Mouse (Mus musculus): ENCODE data around the gene Cplane1. TPM values are rescaled to one million over a fixed set of nuclear protein-coding genes. Genes with fewer than 3 reads are reported as not detected.
"Not testable (repeated sequence)": the region's sequence is repeated elsewhere in the genome, so short reads cannot be mapped to it uniquely, and the experiment has no call there.

Gene Cplane1
- 10 to 100 TPM in 1 of 2 experiments, 1 to 10 TPM in 1; 8.6 to 10.1 TPM for total RNA-seq (2021)

DNA sequence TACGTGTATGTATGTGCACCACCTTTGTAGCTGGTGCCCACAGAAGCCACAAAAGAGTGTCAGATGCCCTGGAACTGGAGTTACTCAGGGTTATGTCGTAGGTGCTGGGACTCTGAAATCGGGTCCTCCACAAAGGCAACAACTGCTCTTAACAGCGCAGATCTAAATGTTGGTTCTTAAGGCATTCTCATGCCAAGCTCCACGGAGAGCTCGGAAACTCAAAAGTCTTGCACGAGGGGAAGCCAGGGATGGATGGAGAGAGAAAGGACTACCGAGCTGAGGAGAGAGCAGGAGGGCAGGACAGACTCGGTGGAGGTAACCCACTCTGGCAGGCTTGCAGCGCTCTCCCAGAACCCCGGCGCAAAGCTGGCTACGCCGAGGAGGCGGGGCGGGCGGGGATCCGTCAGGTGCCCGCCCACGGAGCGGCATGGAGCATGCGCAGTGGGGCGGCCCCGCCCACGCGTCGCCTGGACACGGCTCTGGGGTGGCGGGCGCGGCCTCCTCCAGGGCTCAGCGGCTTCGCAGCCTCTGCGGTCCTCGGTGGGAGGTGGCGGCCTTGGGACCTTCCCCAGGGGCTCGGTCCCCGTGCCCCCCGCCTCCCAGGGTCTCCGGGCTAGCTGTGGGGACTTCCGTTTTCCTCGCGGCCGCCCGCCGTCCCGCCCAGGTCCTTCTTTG, at the start of gene Cplane1:
TSS of gene Cplane1 (plus strand) at position 516 of the 675 bp plus-strand sequence.
- DNase-seq, result peak; percentile 96

DNA sequence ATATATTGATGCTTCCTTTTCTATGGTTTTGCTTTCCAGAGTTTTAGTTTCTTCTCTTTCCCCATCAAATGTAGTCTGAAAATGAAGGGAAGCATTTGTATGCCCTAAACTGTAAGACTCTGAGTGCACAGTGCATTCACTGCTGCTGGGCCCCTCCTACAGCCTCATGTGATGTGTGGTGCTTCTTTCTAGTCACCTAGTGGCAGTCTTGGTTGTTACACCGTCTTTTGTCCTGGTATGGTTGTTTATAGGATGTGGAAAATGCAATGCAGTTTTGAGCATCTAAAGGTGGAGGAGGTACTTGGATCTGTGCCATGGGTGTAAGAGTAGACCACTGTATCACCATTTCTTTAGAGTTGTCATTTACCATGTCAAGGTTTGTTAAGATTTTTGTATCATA, 39.6 kb upstream of the Cplane1 start:
- no peak for DNase-seq

DNA sequence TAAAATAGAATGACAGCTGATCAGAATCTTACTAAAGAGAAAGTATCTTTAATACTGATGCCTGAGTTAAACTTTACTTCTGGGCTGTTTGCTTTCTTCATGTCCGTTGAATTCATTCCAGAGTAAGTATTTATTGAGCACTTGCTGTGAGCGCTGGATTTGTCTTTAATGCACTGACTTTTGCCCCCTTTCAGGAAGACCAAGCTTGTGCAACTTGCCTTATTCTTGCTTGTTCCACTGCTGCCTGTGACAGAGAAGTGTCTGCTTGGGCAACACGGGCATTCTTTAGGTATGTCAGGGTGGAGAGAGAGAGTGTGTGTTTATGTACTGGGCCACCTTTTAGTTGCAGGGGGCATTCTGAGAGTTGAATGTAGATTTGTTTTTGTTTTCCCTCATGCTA, 37.6 kb upstream of the Cplane1 start:
- DNase-seq, result no peak

DNA sequence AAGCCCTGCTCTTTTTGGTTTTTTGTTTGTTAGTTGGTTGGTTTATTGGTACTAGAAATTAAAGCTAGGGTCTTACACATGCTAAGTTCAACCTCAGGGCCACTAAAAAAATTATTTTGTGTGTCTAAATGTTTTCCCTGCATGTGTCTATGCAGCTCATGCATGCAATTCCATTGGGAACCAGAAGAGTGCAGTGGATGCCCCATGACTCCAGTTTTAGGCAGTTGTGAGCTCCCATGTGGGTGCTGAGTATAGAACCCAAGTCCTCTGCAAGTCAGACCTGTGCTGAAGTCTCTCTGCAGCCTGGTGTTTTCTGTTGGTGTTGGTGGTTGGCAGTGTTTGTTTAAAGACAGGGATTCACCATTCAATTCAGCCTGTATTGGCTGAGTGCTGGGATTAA, 37.1 kb upstream of the Cplane1 start:
- DNase-seq, result no peak

DNA sequence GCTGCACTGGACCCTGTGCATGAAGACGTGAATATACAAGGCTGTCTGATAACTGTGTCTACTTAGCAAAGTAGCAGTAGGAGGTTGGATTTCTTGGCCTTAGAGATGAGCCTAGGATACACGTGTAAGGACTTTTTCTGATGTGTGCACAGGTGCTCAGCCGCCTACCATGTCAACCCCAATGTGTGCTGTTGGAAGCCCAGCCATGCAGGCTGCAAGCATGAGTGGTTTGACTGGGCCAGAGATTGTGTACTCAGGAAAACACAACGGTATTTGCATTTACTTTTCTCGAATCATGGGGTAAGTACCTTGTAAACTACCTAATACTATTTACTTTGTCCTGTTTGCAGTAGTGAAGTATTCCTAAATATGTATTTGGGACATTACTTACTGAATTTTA, 33.3 kb upstream of the Cplane1 start:
- no peak for DNase-seq

DNA sequence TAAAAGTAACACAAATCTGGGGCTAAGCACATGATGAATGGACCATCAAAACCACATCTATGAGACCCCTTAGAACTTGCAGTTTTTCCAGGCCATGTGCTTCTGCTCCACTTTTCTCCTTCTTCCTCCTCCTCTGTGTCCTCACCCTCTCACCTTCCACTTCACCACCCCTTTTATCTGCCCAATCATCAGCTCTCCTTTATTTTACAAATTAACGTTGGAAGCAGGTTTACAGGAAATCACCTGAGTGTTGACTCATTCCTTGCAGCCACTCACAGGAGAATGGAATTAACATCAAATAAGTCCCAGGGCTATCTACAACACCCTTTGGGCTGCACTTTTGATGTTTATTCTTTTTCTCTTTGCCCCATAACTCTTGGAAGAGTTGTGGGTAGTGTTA, 7.1 kb upstream of the Cplane1 start:
- DNase-seq, result no peak

DNA sequence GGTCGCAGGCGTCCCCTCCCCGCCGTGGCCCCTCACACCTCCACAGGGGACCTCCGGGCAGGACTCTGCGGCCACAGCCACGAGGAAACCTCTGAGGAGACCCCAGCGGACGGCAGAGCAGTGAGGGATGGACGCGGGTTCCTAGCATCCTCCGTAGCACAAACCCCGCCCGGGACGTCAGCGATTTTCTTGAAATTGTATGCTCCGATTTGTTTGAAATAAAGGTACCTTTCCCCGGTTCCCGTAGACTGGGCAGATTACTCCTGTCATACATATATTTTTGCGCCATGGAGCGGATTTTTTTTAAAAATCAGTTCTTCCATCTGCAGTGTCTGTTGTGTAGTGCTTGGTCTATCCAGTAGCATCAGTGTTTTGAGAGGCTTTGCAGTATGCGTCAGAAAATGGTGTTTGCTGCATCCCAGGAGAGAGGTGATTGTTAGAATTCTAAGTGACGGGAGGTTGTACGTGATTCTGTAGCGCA, 400 bp downstream of the Cplane1 start:
- no peak for DNase-seq

DNA sequence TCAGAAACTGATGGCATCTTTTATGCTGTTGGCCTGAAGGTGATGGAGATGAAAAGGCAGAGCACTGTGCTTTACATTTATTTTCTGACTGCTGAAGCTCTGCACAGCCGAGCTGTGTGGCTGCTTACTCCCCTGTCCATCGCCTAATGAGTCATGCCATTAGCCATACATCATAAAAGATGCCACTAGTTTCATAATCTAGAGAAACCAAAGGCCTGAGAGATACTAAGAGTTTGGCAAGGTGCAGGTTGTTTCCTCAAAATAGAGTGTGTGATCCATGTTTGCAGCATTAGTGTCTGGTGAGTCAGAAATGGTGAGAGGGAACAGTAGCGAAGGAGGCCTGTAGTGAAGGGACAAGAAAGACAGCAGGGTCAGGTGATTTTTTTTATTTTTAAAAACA, 20.7 kb downstream of the Cplane1 start:
- no peak for DNase-seq

DNA sequence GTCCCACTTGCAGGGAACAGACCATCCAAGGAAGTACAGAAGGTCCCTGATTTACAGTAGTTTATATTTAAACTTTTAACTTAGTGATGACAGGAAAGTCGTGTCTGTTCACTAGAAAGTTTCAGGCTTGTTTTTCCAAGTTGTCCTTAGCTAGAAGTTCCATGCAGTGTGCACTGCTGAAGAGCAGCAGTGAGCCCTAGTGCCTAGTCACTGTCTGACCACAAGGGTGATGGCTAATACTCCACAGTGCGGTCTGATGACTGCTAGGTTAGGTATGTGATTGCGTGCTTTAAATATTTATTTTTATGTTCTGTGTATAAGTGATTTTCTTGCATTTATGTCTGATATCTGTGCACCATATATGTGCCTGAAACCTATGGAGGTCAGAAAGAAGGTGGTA, 21.5 kb downstream of the Cplane1 start:
- DNase-seq, result no peak

DNA sequence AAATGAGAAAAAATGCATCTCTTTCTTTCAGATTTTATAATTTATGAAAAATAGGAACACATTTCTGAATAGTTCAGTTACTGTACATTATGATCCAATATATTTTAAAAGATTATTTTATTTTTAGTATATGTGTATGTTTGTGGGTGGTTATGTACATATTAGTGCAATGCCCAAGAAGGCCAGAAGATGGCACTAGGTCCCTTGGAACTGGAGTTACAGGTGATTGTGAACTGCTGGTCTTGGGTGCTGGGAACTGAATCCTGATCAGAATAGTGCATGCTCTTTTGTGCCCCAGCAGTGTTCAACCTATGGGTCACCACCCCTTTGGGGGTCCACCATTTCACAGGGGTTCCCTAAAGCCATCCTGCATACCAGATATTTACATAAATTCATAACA, 31.4 kb downstream of the Cplane1 start:
- DNase-seq, result no peak

DNA sequence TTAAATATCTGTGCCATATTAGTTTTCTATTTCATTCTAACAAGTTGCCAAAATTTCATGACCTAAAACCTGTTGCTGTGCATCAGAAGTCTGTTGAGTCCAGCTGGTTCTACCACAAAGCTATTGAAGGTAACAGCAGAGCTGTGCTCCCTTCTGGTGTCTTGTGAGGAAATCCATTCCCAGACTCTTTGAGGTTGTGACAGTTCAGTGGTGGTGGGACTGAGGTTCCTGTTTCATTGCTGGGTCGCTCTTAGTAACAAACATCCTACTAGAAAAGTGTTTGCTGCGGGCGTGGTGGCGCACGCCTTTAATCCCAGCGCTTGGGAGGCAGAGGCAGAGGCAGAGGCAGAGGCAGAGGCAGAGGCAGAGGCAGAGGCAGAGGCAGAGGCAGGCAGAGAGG, 39.5 kb downstream of the Cplane1 start:
- no peak for DNase-seq

DNA sequence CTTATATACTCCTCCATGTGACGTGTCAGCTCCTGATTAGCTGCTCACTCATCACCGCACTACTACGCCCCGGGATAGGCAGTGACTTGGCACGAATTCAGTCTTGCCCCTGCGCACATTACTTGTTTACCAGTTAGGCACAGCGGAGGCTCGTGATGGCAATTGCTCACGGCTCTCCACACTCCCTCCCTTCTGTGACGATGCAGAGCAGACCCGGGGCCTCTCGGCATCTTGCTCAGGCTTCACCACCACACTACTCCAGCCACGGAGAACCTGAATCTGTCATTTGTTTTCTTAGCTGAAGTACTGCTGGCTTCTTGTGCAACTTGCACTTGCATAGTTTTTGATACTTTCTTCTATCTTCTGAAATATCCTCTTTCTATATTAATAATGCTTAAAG, 45.9 kb downstream of the Cplane1 start:
- DNase-seq, result no peak

DNA sequence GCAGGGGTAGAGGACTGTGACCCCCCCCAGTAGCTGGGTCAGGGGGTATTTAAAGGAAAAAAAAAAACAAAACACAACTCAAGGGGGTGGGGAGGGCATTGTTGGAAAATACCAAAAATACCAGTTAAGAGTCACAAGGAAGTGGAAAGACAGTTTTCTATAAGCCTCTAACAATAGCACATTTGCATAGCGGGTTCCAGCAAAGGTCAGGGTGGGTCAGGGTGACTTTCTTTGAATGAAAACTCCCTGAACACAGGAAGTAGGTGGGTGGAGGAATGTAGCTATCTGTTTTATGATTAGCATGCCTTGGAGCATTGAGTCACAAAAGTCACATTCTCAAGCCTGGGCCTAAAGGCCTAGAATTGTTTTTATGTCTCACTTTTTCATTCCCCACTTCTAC, 65.3 kb downstream of the Cplane1 start:
- not testable (repeated sequence) for DNase-seq

DNA sequence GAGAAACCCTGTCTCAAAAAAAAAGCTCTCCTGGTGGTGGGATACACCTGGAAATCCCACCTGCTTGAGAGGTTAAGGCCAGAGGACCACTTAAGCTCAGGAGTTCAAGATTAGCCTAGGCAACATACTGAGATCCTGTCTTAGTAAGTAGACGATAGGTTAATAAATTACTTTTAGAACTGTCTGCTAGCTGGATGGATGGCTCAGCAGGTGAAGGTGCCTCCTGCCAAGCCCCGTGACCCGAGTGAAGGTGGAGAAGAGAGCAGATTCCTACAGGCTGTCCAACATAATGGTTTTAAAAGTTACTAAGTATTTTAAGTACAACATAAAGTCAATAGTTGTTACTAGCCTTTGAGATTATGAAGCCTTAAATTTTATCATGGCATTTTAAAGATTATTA, 97.0 kb downstream of the Cplane1 start:
- no peak for DNase-seq

DNA sequence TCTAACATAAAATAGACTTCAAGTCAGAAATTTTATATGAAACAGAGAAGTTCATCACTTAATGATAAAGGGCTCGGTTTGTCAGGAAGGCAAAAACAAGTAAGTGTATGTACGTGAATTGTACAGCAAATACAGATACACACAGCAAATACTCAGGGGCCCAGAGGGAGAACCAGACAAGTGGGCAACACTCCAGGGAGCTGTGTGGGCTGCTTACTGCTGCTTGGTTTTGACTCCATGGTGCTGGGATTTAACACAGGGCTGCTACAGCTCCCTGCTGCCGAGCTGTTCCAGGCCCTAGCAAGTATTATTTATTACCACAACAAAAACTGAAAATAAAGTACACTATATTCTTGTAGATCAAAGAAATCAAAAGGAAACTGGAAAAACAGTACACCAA, 98.3 kb downstream of the Cplane1 start:
- DNase-seq, result no peak

DNA sequence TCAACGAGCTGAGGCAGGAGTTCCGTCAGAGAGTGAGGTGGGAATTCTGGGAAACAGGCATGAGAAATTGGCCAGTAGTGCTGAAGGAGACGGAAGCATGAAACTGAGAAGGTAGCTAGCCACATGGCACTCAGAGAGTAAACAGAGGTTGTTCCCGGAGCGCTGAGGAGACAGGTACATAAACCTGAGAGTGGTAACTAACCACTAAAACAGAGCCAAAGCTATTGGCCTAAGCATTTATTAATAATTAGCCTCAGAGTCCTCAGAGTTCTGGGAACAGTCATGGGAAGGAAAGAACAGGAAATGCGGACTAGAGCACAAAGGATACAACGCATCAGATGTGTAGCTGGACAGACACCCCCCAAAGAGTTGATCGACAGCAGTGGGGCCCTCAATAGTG, 99.3 kb downstream of the Cplane1 start:
- DNase-seq, result no peak

DNA sequence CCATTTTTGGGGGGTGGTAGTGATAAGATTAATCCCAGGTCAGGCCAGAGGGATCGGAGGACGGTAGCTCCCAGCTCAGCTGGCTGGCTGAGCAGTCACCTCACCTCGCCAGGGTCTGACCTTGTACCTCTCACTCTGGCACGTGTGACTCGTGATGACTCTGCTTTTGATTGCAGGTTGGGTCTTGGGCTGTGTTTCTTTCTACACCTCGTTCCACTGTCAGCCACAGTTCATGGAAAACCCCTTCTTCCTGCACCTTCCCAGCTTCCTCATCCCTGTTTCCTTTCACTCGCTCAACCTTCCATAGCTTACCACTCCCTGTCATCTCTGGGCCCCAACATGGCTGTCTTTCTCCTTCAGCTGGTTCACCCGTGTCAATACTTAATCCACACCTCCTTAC, 103.0 kb downstream of the Cplane1 start:
- DNase-seq, result no peak

DNA sequence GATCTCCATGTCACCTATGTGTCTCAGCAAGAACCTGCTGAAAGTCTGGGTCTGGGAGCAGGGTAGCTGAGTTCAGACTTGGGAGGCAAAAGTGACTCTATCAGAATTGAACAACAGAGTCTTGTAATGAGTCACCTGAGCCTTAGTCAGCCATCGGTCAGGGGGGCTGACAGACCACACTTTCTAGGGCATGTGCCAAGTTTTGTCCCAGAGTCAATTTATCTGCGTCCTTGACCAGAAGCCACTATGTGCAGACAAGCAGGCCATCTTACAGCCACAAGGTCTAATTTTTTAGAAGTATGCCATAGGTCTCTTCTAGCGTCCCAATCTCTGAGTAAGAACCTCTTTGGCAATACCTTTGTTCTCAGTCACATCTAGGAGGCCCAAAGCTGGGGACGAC, 109.0 kb downstream of the Cplane1 start:
- DNase-seq, result not testable (repeated sequence)

DNA sequence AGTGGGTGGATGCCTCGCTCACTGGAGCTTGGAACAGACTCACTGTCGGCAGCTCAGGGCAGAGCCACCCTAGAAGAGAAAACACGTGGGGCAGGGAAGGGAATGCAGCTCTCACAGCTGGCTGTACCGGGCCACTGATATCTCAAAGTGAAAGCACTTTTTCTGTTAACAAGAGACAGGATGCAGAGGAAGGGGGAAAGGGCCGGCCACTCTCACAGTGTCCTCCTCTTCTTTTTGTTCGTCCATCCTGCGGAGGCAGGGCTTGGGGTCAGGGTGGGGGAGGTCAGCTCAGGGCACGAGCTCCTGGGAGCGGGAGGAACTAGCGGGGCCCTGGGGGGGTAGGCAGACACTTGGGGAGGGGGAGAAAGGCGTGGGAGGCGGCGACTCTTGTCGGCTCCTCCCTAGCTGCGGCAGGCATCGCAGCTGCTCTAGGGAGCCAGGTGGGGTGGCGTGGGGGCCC, 110.4 kb downstream of the Cplane1 start:
- DNase-seq, result peak; percentile 47

DNA sequence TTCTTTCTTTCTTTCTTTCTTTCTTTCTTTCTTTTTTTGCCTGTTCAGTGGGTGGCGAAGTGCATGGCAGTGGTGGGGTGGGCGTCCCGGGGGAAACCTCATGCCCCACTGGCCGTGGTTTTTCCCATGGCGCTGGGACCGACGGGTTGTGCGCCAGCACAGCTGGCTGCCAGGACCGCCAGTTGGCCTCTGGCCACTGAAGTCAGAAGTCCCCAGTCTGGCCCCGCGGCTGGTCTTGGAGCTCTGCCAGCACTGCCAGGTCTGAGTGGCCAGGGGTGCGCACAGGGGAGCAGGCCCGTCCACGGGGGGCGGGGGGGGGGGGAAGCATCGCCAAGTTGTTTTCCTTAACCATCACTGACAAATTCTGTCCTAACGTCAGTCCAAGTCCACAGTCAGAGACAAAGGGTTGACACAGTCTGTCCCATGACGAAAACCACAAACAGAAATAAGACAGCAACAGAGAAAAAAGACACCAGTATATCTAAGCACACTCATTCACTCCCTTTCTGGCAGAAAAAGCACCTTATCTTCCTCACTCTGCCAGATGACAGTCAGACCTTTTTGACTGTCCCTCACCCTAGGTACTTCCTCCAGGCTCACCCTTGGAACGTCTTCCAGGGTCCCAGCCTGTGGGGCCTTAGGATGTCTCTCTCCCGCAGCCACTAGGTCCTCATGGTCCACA, 111.2 kb downstream of the Cplane1 start:
- peak; percentile 89 for DNase-seq

DNA sequence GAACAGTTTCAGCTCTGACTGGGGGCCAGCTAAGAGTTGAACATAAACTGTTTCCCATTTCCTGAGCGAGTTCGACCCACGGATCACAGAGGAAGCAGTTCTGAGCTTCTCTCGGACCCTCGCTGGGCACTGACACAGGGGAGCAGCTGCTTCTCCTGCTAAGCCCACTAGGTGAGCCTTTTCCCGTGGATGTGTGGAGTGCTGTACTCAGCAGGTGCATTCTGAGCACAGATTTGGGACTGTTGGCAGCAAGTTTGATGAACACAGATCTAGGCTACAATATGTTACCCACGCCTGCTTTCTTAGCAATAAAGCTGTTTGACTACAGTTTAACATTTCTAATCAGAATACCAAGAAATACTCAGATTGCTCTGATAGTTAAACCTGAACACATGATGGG, 112.8 kb downstream of the Cplane1 start:
- DNase-seq, result no peak

DNA sequence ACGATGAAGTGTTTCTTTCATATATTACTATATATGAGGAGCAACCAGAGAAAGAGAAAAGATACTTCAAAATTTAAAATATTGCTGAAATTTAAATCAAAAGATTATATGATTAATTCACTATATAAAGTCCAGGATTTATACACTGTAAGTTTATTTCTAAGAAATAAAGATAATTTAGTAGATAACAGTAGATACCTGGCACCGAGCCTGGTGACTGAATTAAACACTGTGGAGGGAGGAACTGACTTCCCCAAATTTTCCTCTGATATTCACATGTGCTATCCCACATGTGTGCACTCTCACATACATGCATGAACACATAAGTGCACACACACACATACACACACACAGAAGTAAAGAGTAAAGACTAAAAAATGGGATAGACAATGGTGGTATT, 113.2 kb downstream of the Cplane1 start:
- DNase-seq, result no peak

DNA sequence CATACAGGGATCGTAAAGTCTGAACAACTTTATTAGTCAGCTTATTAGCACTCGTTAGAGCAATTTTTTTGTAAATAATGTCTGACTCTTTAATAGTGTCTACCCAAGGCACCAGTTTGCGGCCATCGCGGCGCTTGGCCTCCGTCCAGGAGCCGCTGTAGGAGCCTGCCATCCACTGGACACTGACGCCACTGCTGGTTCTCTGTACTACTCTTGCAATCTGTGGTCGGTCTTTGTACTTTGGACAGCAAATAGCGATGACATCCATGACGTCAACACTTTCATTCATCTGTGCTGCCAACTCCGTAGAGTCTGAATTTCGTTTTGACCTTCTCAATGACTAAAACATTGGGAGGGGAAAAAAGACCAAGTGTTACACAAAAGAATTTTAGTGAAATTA, 122.3 kb downstream of the Cplane1 start:
- peak; percentile 44 for DNase-seq

DNA sequence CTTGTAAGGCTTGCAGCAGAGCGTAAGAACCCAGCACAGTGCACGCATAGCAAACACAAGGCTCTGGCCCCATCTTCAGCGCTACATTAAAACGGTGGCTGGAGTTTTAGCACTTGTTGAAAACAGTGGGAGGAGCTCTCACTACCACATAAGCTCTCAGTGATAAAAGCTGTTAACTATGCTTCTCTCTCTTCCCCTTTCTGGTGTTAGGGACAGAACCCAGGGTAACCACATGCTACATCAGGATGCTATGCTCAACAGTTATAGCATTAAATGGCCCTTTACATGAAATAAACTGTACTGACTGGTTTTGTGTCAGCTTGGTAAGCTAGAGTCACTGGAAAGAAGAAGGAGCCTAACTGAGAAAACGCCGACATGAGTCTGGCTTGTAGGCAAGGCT, 125.2 kb downstream of the Cplane1 start:
- no peak for DNase-seq
